Mouse (Mus musculus) brain, embryonic 14.5 days (tissue): Measurements from ENCODE around the gene Mgrn1.

ENCODE experiments used
- CTCF ChIP-seq: fragments of 200-500 bp; IDR thresholded peaks from 2 replicates; pipeline ENCODE4 v1.5.1; 2012; ENCODE audit warnings: inconsistent platforms, mild to moderate bottlenecking, moderate library complexity, borderline replicate concordance; ENCODE audit not compliant: insufficient read depth, insufficient read length; ENCODE audit errors: extremely low read depth
- POLR2A ChIP-seq: fragments of 200-500 bp; IDR thresholded peaks from 2 replicates; pipeline ENCODE4 v1.6.1; 2012; ENCODE audit warnings: mild to moderate bottlenecking, inconsistent platforms, borderline replicate concordance; ENCODE audit not compliant: poor library complexity, insufficient read depth, insufficient read length, severe bottlenecking; ENCODE audit errors: extremely low read depth

DNA sequence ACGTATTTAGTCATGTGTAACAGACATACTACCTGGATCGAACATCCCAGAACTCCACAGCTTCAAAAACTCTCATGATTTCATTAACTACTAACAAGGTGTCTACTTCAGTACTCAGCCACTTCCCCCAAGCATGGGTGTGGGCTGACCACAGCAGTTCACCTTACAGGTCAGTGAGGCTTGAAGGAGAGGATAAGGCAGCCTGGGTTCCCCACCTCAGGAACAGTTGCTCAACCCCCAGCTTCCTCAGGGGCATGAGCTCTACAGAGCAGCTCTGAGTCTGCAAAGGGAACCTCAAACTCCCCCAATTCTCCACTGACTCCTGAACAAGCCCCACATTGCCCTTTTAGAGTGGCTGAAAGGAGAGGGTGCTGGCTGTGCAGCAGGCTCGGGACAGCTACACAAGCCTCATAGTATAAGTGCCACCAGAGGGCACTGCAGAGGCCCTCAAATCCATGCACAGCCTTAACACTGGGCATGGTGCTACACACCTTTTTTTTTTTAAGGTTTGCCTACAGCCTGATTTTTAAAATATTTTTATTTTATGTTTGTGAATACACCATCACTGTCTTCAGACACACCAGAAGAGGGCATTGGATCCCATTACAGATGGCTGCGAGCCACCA, 93.8 kb downstream of the Mgrn1 start:
- TF ChIP-seq CTCF (peak; percentile 68), POLR2A (no peak)
